Mouse (Mus musculus) brain, adult 2 months (tissue): ENCODE measurements around the gene Cables2.

Experiments used
- DNase-seq: peaks from one replicate; pipeline ENCODE4 v3.0.0; 2011; ENCODE audit warnings: low read depth, low spot score

The Cables2 gene

DNA sequence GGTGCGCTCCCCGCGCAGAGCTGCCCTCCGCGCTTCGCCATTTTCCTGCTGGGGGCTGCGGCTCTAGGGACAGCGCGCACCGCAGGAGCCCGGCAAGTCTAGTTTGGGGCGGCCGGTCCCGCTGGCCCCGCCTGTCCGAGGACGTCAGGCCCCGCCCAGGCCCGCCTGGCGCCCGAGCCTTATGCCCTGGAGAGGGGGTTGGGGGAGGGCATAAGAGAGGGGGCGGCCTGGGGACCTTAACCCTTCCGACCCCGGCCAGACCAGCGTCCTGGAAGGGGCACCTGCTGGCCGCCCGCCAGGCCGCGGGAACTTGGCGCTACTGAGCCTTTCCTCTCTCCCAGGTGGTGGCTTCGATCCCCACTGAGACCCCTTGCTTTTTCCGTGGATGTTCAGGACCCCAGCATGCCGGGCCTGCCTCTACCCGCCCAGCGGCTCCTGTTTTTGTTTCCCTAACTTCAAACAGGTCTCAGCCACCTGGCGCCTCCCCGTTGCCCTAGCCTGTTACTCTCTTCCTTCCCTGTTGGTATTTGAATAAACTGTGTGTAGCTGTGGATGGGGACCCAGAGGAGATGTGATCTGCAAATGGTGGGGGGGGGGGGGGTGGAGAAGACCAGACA is 47.4 kb downstream of the Cables2 start, which contains the start of gene Lama5:
Gene Lama5 (minus strand): TSS at position 98 of the 617 bp plus-strand sequence.
- no peak for DNase-seq

GRCm38 (mm10) chr2:180225044-180225761 is 48.1 kb downstream of the Cables2 start:
- no peak for DNase-seq

DNA sequence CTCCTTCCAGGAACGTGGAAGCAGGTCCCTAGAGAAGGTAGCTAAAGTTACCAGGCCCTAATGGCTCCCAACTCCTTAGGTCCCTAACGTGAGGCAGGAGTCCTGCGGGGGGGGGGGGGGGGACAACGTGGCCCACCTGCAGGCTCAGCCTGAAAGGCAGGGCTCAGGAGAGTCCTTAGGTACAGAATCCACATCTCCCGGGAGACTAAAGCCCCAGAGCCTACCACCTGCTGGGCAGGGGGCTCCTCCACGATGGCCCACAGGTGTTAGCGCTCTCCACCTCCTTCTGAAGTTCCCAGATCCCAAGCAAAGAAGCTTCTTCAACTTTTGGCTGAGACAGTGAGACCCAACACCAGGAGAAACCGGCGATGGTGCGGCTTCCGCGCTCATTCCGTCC is 48.7 kb downstream of the Cables2 start:
- no peak for DNase-seq

GRCm38 (mm10) chr2:180222250-180222649 is 51.0 kb downstream of the Cables2 start:
- no peak for DNase-seq

- DNase-seq: no peak
These were observed 52.2 kb downstream of the Cables2 start for GRCm38 (mm10) chr2:180221051-180221450.

- no peak for DNase-seq
These were observed 53.1 kb downstream of the Cables2 start for GRCm38 (mm10) chr2:180220165-180220564.

GRCm38 (mm10) chr2:180219145-180219943 is 54.0 kb downstream of the Cables2 start:
- DNase-seq: no peak

- DNase-seq: no peak
These were observed 54.6 kb downstream of the Cables2 start for GRCm38 (mm10) chr2:180218677-180219076.

DNA sequence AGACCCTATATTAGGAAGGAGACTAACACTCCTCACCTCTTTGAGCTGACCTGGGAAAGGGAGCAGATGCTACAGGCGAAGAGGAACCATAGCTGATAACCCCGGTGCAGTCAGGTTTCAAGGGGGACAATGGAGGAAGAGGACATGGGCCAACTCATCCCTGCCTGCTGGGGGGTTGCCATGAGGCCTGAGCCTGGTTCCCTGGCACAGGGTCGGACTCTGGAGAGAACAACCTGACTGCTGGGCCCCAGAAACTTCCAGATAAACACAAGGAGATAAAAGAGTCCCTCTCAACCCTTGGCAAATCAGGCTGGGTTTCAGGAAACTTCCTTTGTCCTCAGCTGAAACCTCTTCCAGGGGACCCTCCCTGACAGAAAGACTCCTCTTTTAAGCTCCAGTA is 55.1 kb downstream of the Cables2 start:
- no peak for DNase-seq

- no peak for DNase-seq
These were observed 55.7 kb downstream of the Cables2 start for GRCm38 (mm10) chr2:180217587-180217986.

DNA sequence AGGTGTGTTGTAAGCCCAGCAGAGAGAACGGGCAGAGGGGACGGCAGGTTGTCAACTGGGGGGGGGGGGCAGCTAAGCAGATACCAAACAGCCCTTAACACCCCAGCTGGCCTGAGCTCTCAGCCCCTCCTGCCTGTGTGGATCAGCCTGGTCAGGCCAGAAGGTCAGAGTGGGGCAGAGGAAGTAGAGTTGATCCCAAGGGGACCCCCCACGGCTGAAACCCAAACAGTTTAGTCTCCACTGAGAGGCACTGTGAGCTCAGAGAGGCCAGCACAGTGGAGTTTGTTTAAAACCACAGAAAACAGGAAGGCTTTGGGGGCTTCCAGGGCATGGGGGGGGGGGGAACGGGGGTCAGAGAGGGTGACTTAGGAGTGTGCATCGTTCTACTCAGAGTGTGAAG is 56.4 kb downstream of the Cables2 start:
- no peak for DNase-seq

DNA sequence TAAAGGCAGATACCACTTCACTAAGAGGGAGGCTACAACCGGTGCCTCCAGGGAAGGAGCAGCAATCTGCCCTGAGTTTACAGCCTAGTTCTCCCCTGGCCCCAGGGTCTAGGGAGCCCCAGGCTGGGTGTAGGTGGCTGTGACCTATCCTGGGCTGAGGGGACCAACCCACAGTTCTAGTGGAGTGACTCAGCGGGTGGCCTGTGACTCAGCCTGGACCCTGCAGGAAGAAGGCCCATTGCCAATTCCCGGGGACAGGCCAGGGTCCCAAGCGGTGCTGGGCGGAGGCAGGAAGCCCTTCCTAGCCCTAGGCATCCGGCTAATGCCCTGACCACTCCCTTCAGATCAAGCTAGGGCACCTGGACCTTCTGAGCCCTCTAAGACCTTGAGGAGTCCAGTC is 57.3 kb downstream of the Cables2 start:
- no peak for DNase-seq

GRCm38 (mm10) chr2:180215011-180215461 is 58.3 kb downstream of the Cables2 start:
- DNase-seq: no peak

- no peak for DNase-seq
These were observed 58.8 kb downstream of the Cables2 start for GRCm38 (mm10) chr2:180214352-180214978.

GRCm38 (mm10) chr2:180212255-180212654 is 61.0 kb downstream of the Cables2 start:
- DNase-seq: no peak

- no peak for DNase-seq
These were observed 64.3 kb downstream of the Cables2 start for GRCm38 (mm10) chr2:180208976-180209375.
